Mouse (Mus musculus) olfactory bulb, adult 2 months (tissue): ENCODE results near the gene Flvcr2. TPM values are rescaled to one million over a fixed set of nuclear protein-coding genes. Genes with fewer than 3 reads are reported as not detected.

Source experiments
- H3K27ac ChIP-seq: fragments of 200-500 bp; 2 replicates; pipeline ENCODE4 v1.5.1; 2012; ENCODE audit warnings: low read depth, low read length; ENCODE audit not compliant: insufficient read depth
- H3K4me1 ChIP-seq: fragments of 200-500 bp; 2 replicates; pipeline ENCODE4 v1.6.1; 2012; ENCODE audit warnings: low read length; ENCODE audit not compliant: control insufficient read depth, insufficient read depth
- H3K4me3 ChIP-seq: fragments of 200-500 bp; 2 replicates; pipeline ENCODE4 v1.5.1; 2012; ENCODE audit warnings: mild to moderate bottlenecking, low read depth, low read length, moderate library complexity; ENCODE audit not compliant: insufficient read depth
- CTCF ChIP-seq: fragments of 200-500 bp; IDR thresholded peaks from 2 replicates; pipeline ENCODE4 v1.5.1; 2012; ENCODE audit warnings: low read depth, mild to moderate bottlenecking, low read length, moderate library complexity; ENCODE audit not compliant: insufficient read depth
- POLR2A ChIP-seq: fragments of 200-500 bp; IDR thresholded peaks from 2 replicates; pipeline ENCODE4 v1.6.1; 2012; ENCODE audit warnings: mild to moderate bottlenecking, low read depth, low read length, moderate library complexity; ENCODE audit not compliant: insufficient read depth
- WGBS: fragments of 180-500 bp; shearing (Covaris S2); methylation state at CpG from one replicate; pipeline ENCODE4 v1.1.7; 2018; 5-methylcytosine and 5-hydroxymethylcytosine counted together
- polyA plus RNA-seq: library from polyadenylated mRNA; stranded (reverse); fragments of >200 nt; gene quantifications from 2 replicates; pipeline ENCODE4 v1.2.4, GENCODE M21; 2012; ENCODE audit warnings: low replicate concordance; ENCODE audit not compliant: missing spikeins, insufficient read depth, insufficient read length

Gene Flvcr2
- polyA plus RNA-seq, 1 experiment, result not detected

DNA sequence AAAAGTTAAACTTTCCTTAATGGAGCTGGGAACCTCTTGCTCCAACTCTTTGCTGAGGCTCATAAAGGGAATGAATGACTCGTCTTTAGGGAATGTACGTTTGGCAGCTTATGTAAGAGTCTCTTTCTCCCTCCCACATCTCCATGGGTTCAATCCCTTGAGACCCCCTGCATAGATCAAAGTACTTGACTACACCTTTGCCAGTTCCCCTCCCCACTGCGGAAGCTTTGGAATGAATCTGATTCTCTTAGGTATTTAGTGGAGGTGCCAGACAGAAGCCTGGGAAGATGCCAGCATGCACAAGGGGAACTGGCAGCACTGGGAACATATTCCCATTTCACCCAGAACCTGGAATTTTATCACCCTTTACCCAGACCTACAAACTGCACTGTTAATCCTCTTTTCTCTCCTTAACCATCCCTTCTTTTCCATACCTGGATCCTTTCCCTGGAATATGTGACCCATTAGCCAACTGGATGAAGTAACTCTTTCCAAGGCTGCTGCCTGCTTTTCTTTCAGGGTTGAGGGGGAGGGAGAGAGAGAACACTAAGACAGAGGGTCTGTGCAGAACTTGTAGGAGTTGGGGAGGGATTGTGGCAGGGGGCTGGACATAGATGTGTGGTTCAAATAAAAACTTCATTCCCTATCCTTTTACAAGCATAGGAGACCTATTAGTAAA is 113.3 kb downstream of the Flvcr2 start:
- H3K4me3 ChIP-seq, result no peak overlapping the region
- 66% methylated on average over 3 of the region's 3 CpGs for WGBS

DNA sequence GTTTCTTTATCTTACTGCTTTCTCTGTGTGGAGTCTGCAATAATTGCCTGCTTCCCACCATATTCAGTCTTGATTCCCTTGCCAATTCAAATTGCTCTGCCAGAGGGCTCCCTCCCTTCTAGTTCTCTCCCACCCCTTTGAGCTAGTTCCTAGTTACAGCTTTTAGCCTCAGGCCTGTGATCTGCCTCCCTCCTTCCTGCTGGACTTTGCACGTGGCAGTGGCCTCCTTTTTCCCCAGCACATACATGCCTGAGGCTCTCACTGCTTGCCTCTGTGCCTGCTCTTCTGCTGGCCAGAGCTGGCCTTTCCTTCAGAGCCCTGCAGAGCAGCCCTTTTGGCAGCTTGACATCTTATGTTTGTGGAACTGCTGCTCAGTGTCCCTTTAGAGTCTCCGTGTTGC is 116.2 kb downstream of the Flvcr2 start:
- 15% methylated on average over 2 of the region's 2 CpGs for WGBS

More for the DNA sequence above, 113.3 kb downstream of the Flvcr2 start:
- no peak for TF ChIP-seq CTCF
- TF ChIP-seq POLR2A, result no peak
- H3K4me1 ChIP-seq, result peaks cover 4% of the 10 kb centered on the region
- no peak overlapping the region for H3K27ac ChIP-seq

More for the DNA sequence above, 116.2 kb downstream of the Flvcr2 start:
- TF ChIP-seq CTCF (no peak), POLR2A (no peak)
- Histone ChIP-seq H3K4me3 (no peak overlapping the region), H3K27ac (peak overlapping the region; percentile 18), H3K4me1 (peaks cover 4% of the 10 kb centered on the region)

Other genes with a start within 250 kb of the Flvcr2 start
- not detected in 2 replicates for gene Jdp2, start 147.5 kb upstream of the Flvcr2 start, polyA plus RNA-seq
- gene Batf, start 59.9 kb upstream of the Flvcr2 start, polyA plus RNA-seq, result not detected in 2 replicates
- gene Erg28, start 78.0 kb downstream of the Flvcr2 start, polyA plus RNA-seq, result not detected in 2 replicates
- not detected in 2 replicates for gene Ttll5, start 78.1 kb downstream of the Flvcr2 start, polyA plus RNA-seq